Mouse (Mus musculus) heart, postnatal 0 days (tissue): ENCODE data around the gene Strbp.

ENCODE experiments used
- CTCF ChIP-seq: IDR thresholded peaks from 2 replicates; pipeline ENCODE4 v1.5.1; 2016; ENCODE audit warnings: antibody characterized with exemption, control low read depth, low read depth
- EP300 ChIP-seq: IDR thresholded peaks from 2 replicates; pipeline ENCODE4 v1.6.1; 2016; ENCODE audit warnings: antibody characterized with exemption, low read depth

DNA sequence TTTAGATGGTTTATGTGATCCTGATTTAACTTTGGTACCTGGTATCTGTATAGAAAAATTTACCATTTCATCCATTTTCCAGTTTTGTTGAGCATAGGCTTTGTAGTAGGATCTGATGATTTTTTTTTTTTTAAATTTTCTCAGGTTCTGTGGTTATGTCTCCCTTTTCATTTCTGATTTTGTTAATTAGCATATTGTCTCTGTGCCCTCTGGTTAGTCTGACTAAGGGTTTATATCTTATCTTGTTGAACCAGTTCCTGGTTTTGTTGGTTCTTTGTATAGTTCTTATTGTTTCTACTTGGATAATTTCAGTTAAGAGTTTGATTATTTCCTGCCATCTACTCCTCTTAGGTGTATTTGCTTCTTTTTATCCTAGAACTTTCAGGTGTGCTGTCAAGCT is 224.1 kb downstream of the Strbp start:
- no peak for TF ChIP-seq EP300
- TF ChIP-seq CTCF, result no peak
